Mouse (Mus musculus) kidney, adult 2 months (tissue): Measurements from ENCODE around the gene Pum1. TPM values are rescaled to one million over a fixed set of nuclear protein-coding genes. Genes with fewer than 3 reads are reported as not detected.

ENCODE experiments used
- DNase-seq: peaks from one replicate; pipeline ENCODE4 v3.0.0; 2021
- H3K27ac ChIP-seq: fragments of 200-500 bp; 2 replicates; pipeline ENCODE4 v1.5.1; 2012; ENCODE audit warnings: low read depth, low read length, control low read depth, inconsistent platforms; ENCODE audit not compliant: insufficient read depth
- H3K27me3 ChIP-seq: fragments of 200-500 bp; replicated peaks from 2 replicates; pipeline ENCODE4 v1.6.1; 2012; ENCODE audit warnings: mild to moderate bottlenecking, moderate library complexity, low read length, inconsistent platforms; ENCODE audit not compliant: control insufficient read depth, insufficient read depth
- H3K36me3 ChIP-seq: fragments of 200-500 bp; 2 replicates; pipeline ENCODE4 v1.6.1; 2012; ENCODE audit warnings: mild to moderate bottlenecking, moderate library complexity, low read length, inconsistent platforms; ENCODE audit not compliant: control insufficient read depth, insufficient read depth
- H3K4me1 ChIP-seq: fragments of 200-500 bp; 2 replicates; pipeline ENCODE4 v1.6.1; 2011; ENCODE audit warnings: low read length; ENCODE audit not compliant: control insufficient read depth, insufficient read depth
- H3K4me3 ChIP-seq: fragments of 200-500 bp; 2 replicates; pipeline ENCODE4 v1.5.1; 2011; ENCODE audit warnings: mild to moderate bottlenecking, low read depth, low read length, control low read depth; ENCODE audit not compliant: insufficient read depth
- CTCF ChIP-seq: fragments of 200-500 bp; conservative IDR thresholded peaks from 2 replicates; pipeline ENCODE4 v1.5.1; 2011; ENCODE audit warnings: low read depth, mild to moderate bottlenecking, control low read depth, low read length, moderate library complexity, mixed read lengths; ENCODE audit not compliant: insufficient read depth, insufficient read length
- POLR2A ChIP-seq: fragments of 200-500 bp; IDR thresholded peaks from one replicate; pipeline ENCODE4 v1.6.1; 2011; ENCODE audit warnings: low read depth, low read length, control low read depth
- WGBS: fragments of 180-500 bp; shearing (Covaris S2); methylation state at CpG from one replicate; pipeline ENCODE4 v1.1.7; 2018; 5-methylcytosine and 5-hydroxymethylcytosine counted together
- polyA plus RNA-seq: library from polyadenylated mRNA; depleted of rRNA; stranded (reverse); fragments of >200 nt; gene quantifications from 2 replicates; pipeline ENCODE4 v1.2.3, GENCODE M21; 2012

The Pum1 gene
- polyA plus RNA-seq, 1 experiment: 45.9 TPM

GRCm38 (mm10) chr4:130801198-130801597 is 138.1 kb downstream of the Pum1 start:
- TF ChIP-seq POLR2A (no peak), CTCF (no peak)
- Histone ChIP-seq H3K4me3 (no peak overlapping the region), H3K27me3 (no peaks in the 10 kb centered on the region), H3K4me1 (peaks cover 4% of the 10 kb centered on the region; the same call in 1 of the 2 replicates), H3K36me3 (no peaks in the 10 kb centered on the region), H3K27ac (no peak overlapping the region)
- 81% methylated on average over 5 of the region's 5 CpGs for WGBS
- no peak for DNase-seq

GRCm38 (mm10) chr4:130801624-130802329 is 138.7 kb downstream of the Pum1 start:
- peaks cover 4% of the 10 kb centered on the region; the same call in 1 of the 2 replicates for H3K4me1 ChIP-seq
- H3K36me3 ChIP-seq: no peaks in the 10 kb centered on the region
- peak overlapping the region; percentile 36; the same call in 1 of the 2 replicates for H3K27ac ChIP-seq
- no peak overlapping the region; the same call in 1 of the 2 replicates for H3K4me3 ChIP-seq
- no peak for TF ChIP-seq CTCF
- TF ChIP-seq POLR2A: no peak
- no peak for DNase-seq
- no peaks in the 10 kb centered on the region for H3K27me3 ChIP-seq
- WGBS: 53% methylated on average over 10 of the region's 10 CpGs

- H3K27ac ChIP-seq: no peak overlapping the region
- TF ChIP-seq CTCF (no peak), POLR2A (no peak)
- H3K4me3 ChIP-seq: no peak overlapping the region
- H3K36me3 ChIP-seq: no peaks in the 10 kb centered on the region
- H3K4me1 ChIP-seq: no peaks in the 10 kb centered on the region
- no peak for DNase-seq
- no peaks in the 10 kb centered on the region for H3K27me3 ChIP-seq
- 78% methylated on average over 2 of the region's 2 CpGs for WGBS
Observed at GRCm38 (mm10) chr4:130803591-130803990, 140.5 kb downstream of the Pum1 start.

- Histone ChIP-seq H3K4me3 (no peak overlapping the region), H3K36me3 (no peaks in the 10 kb centered on the region), H3K27me3 (no peaks in the 10 kb centered on the region), H3K27ac (no peak overlapping the region), H3K4me1 (no peaks in the 10 kb centered on the region)
- 66% methylated on average over 2 of the region's 2 CpGs for WGBS
- DNase-seq: no peak
- TF ChIP-seq POLR2A (no peak), CTCF (no peak)
Observed at GRCm38 (mm10) chr4:130804292-130804691, 141.2 kb downstream of the Pum1 start.

GRCm38 (mm10) chr4:130804771-130805361 is 141.7 kb downstream of the Pum1 start:
- Histone ChIP-seq H3K4me3 (no peak overlapping the region), H3K4me1 (no peaks in the 10 kb centered on the region), H3K27ac (no peak overlapping the region), H3K27me3 (no peaks in the 10 kb centered on the region), H3K36me3 (no peaks in the 10 kb centered on the region)
- whole genome bisulfite sequencing: 80% methylated on average over 7 of the region's 7 CpGs
- no peak for DNase-seq
- TF ChIP-seq POLR2A (no peak), CTCF (no peak)

GRCm38 (mm10) chr4:130805746-130806145 is 142.6 kb downstream of the Pum1 start:
- no peak overlapping the region for H3K4me3 ChIP-seq
- no peak for DNase-seq
- WGBS: 59% methylated on average over 7 of the region's 7 CpGs
- H3K27ac ChIP-seq: no peak overlapping the region
- H3K36me3 ChIP-seq: no peaks in the 10 kb centered on the region
- no peaks in the 10 kb centered on the region for H3K4me1 ChIP-seq
- no peaks in the 10 kb centered on the region for H3K27me3 ChIP-seq
- TF ChIP-seq CTCF (no peak), POLR2A (no peak)

- Histone ChIP-seq H3K4me3 (no peak overlapping the region), H3K27ac (no peak overlapping the region), H3K36me3 (no peaks in the 10 kb centered on the region), H3K4me1 (no peaks in the 10 kb centered on the region), H3K27me3 (no peaks in the 10 kb centered on the region)
- DNase-seq: no peak
- TF ChIP-seq POLR2A (no peak), CTCF (no peak)
- WGBS: 96% methylated on average over 9 of the region's 9 CpGs
Observed at GRCm38 (mm10) chr4:130806746-130807145, 143.6 kb downstream of the Pum1 start.

GRCm38 (mm10) chr4:130809784-130810183 is 146.7 kb downstream of the Pum1 start:
- Histone ChIP-seq H3K4me1 (no peaks in the 10 kb centered on the region), H3K4me3 (no peak overlapping the region), H3K27me3 (no peaks in the 10 kb centered on the region), H3K36me3 (no peaks in the 10 kb centered on the region), H3K27ac (no peak overlapping the region)
- no peak for TF ChIP-seq POLR2A
- no peak for TF ChIP-seq CTCF
- WGBS: 56% methylated on average over 5 of the region's 5 CpGs
- DNase-seq: no peak
